ENCODE assay signal across 15 mouse cellular contexts in the genomic region with DNA sequence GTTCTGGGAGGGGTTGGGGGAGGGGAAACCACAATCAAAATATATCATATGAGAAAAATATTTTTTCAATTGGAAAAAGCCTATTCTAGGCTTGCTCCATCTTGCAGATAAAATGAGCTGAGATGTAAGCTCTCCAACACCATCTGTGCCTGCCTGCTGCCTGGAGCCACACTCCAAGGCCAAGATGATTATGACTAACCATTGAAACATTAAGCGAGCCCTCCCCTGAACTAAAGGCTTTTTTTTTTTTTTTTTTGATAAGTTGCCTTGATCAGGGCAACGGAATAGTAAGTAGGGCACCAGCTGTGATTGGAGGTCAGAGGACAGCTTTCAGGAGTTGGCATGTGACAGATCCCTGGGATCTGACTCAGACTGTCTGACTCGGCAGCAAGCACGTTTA. TPM values are rescaled to one million over a fixed set of nuclear protein-coding genes. Genes with fewer than 3 reads are reported as not detected.
DNase-seq lines count a peak whose midpoint lies in the region; ATAC-seq lines count a peak whose summit lies in the region.
"Had no signal": no experiment of that assay in that cellular context is flagged by ENCODE, and none has a peak within 500 bp of the region (broad histone marks: within the 10 kb centered on the region; RNA-seq: fewer than 3 reads in every experiment).

No protein-coding gene starts in this region.

- no peak overlapping the region for H3K4me3 ChIP-seq in forebrain, embryonic 15.5 days
- no peak overlapping the region for H3K4me3 ChIP-seq in forebrain, embryonic 13.5 days
- H3K4me3 ChIP-seq: hindbrain, embryonic 12.5 days; limb, embryonic 10.5 days; megakaryocyte, embryonic 14.5 days had no signal

- H3K4me2 ChIP-seq in forebrain, embryonic 15.5 days (replicated peaks): no peak overlapping the region
- no peak overlapping the region for H3K4me2 ChIP-seq in forebrain, embryonic 13.5 days
- H3K4me2 ChIP-seq: hindbrain, embryonic 12.5 days had no signal

- H3K4me1 ChIP-seq in forebrain, embryonic 15.5 days: 0 out of 2 replicates have a peak, but pooled peaks cover 4% of the 10 kb centered on the region
- H3K4me1 ChIP-seq in forebrain, embryonic 13.5 days: no peaks in the 10 kb centered on the region
- H3K4me1 ChIP-seq: hindbrain, embryonic 12.5 days; limb, embryonic 10.5 days; megakaryocyte, embryonic 14.5 days had no signal

- no peak for ATAC-seq in forebrain, embryonic 15.5 days (replicated peaks)
- ATAC-seq in forebrain, embryonic 13.5 days: no peak

- no peak overlapping the region for H3K9ac ChIP-seq in forebrain, embryonic 15.5 days (replicated peaks)
- no peak overlapping the region for H3K9ac ChIP-seq in forebrain, embryonic 13.5 days
- H3K9ac ChIP-seq: hindbrain, embryonic 12.5 days had no signal

- H3K27ac ChIP-seq in forebrain, embryonic 15.5 days (replicated peaks): peak overlapping the region; percentile 49; the same call in 1 of the 2 replicates
- H3K27ac ChIP-seq in forebrain, embryonic 13.5 days: no peak overlapping the region
- H3K27ac ChIP-seq: hindbrain, embryonic 12.5 days; limb, embryonic 10.5 days had no signal

- H3K36me3 ChIP-seq in forebrain, embryonic 15.5 days: no peaks in the 10 kb centered on the region
- H3K36me3 ChIP-seq in forebrain, embryonic 13.5 days (ENCODE audit: poor library complexity, severe bottlenecking): no peaks in the 10 kb centered on the region
- H3K36me3 ChIP-seq: hindbrain, embryonic 12.5 days; limb, embryonic 10.5 days had no signal

- peak; percentile 73 for DNase-seq in ovary, adult 18-20 months (ENCODE audit: low spot score)
- no peak for DNase-seq in ovary, postnatal 36 days (ENCODE audit: low spot score)
- DNase-seq in cerebellum, postnatal 14 days: peak; percentile 52 to 63
- peak; percentile 17 for DNase-seq in right cerebral cortex, postnatal 4 days
- no peak for DNase-seq in heart, adult 9 months (ENCODE audit: low spot score in 2 of 2)
- no peak for DNase-seq in kidney, adult 9 months
- DNase-seq: adrenal gland, postnatal 14 days; kidney, adult 18-20 months; lung, adult 18-20 months; thymus, adult 2 months had no signal

- H3K27me3 ChIP-seq in forebrain, embryonic 15.5 days: no peaks in the 10 kb centered on the region
- no peaks in the 10 kb centered on the region for H3K27me3 ChIP-seq in forebrain, embryonic 13.5 days
- H3K27me3 ChIP-seq: hindbrain, embryonic 12.5 days had no signal

- 54% methylated on average over 4 of the region's 4 CpGs for WGBS in forebrain, embryonic 15.5 days
- 59% methylated on average over 4 of the region's 4 CpGs for WGBS in forebrain, embryonic 13.5 days

- H3K9me3 ChIP-seq in forebrain, embryonic 15.5 days: no peaks in the 10 kb centered on the region
- no peaks in the 10 kb centered on the region; the same call in 1 of the 2 replicates for H3K9me3 ChIP-seq in forebrain, embryonic 13.5 days (replicated peaks)
- H3K9me3 ChIP-seq: hindbrain, embryonic 12.5 days; limb, embryonic 10.5 days had no signal

RNA-seq across cellular contexts. Expression of a gene that starts 6.8 kb away (rescaled TPM):
- 19.4 and 23.0 TPM in 2 replicates for polyA plus RNA-seq in forebrain, embryonic 15.5 days (2015; fragmentation: Nextera tagmentation; extraction: Ambion mirVana)
- 14.7 and 16.1 TPM in 2 replicates for polyA plus RNA-seq in forebrain, embryonic 13.5 days (2015; fragmentation: Nextera tagmentation; extraction: Ambion mirVana)

RNA-seq across cellular contexts. Expression of a gene that starts 30.2 kb away (rescaled TPM):
- 5.0 and 6.5 TPM in 2 replicates for polyA plus RNA-seq in forebrain, embryonic 15.5 days (2015; fragmentation: Nextera tagmentation; extraction: Ambion mirVana)
- 3.0 and 3.6 TPM in 2 replicates for polyA plus RNA-seq in forebrain, embryonic 13.5 days (2015; fragmentation: Nextera tagmentation; extraction: Ambion mirVana)

Comparison
In these comparisons a context has a peak if more than half of its experiments do, and no peak if none do; other contexts are left out.
1. DNase-seq: peak in ovary, adult 18-20 months (single experiment), cerebellum, postnatal 14 days (2 of 2) and right cerebral cortex, postnatal 4 days (single experiment); none in ovary, postnatal 36 days (single experiment), heart, adult 9 months (0 of 2) and kidney, adult 9 months (single experiment).